Mouse (Mus musculus) E14TG2a.4 (cell line): ENCODE results near the gene Dhrs2.

ENCODE experiments used
- CTCF ChIP-seq: conservative IDR thresholded peaks from 2 replicates; pipeline ENCODE4 v1.5.1; 2014; ENCODE audit warnings: low read length
- NANOG ChIP-seq: IDR thresholded peaks from 2 replicates; pipeline ENCODE4 v1.6.1; 2014; ENCODE audit warnings: borderline replicate concordance, low read length, mixed read lengths
- POU5F1 ChIP-seq: IDR thresholded peaks from 2 replicates; pipeline ENCODE4 v1.6.1; 2014; ENCODE audit warnings: low read length, borderline replicate concordance

- TF ChIP-seq CTCF (no peak), NANOG (no peak), POU5F1 (no peak)
Measured at GRCm38 (mm10) chr14:55174164-55174563, 47.6 kb upstream of the Dhrs2 start.
